Mouse (Mus musculus): Measurements from ENCODE around the gene Dcxr. TPM values are rescaled to one million over a fixed set of nuclear protein-coding genes. Genes with fewer than 3 reads are reported as not detected.
"Not testable (repeated sequence)": the region's sequence is repeated elsewhere in the genome, so short reads cannot be mapped to it uniquely, and the experiment has no call there.

Gene Dcxr
- 1 to 10 TPM; 4.8 to 5.3 TPM for total RNA-seq (2021)
- long read RNA-seq, experiment 1, partial matches to known transcripts = 0 of 4 reads
- long read RNA-seq, experiment 1, other reads (novel, unspliced or antisense) = 0 of 4 reads
- long read RNA-seq, experiment 2, partial matches to known transcripts = 1 of 3 reads
- long read RNA-seq, experiment 2, other reads (novel, unspliced or antisense) = 0 of 3 reads

- peak; percentile 56 to 80 for DNase-seq (ENCODE audit: low spot score in 2 of 2)
Measured at GRCm38 (mm10) chr11:120727169-120727527, at the start of gene Dcxr. Dcxr (minus strand) TSS chr11:120727281.

GRCm38 (mm10) chr11:120775774-120776469, 48.8 kb upstream of the Dcxr start:
- DNase-seq (ENCODE audit: low spot score in 2 of 2) = peak; percentile 96

GRCm38 (mm10) chr11:120773463-120774190, 46.5 kb upstream of the Dcxr start:
- DNase-seq (ENCODE audit: low spot score in 2 of 2) = no peak

- no peak for DNase-seq (ENCODE audit: low spot score in 2 of 2)
Measured at GRCm38 (mm10) chr11:120772749-120773148, 45.7 kb upstream of the Dcxr start.

- DNase-seq (ENCODE audit: low spot score in 2 of 2) = no peak
Measured at GRCm38 (mm10) chr11:120768206-120768605, 41.1 kb upstream of the Dcxr start.

- not testable (repeated sequence) for DNase-seq (ENCODE audit: low spot score in 2 of 2)
Measured at GRCm38 (mm10) chr11:120767023-120767422, 39.9 kb upstream of the Dcxr start.

GRCm38 (mm10) chr11:120763121-120763999, 36.3 kb upstream of the Dcxr start:
- DNase-seq (ENCODE audit: low spot score in 2 of 2) = not testable (repeated sequence)

GRCm38 (mm10) chr11:120762672-120763041, 35.6 kb upstream of the Dcxr start, which contains the start of gene Hmga1b:
Hmga1b (plus strand) TSS chr11:120762794.
- not testable (repeated sequence) for DNase-seq (ENCODE audit: low spot score in 2 of 2)

GRCm38 (mm10) chr11:120761811-120762671, 35.0 kb upstream of the Dcxr start:
- no peak for DNase-seq (ENCODE audit: low spot score in 2 of 2)

GRCm38 (mm10) chr11:120760236-120760635, 33.2 kb upstream of the Dcxr start:
- no peak for DNase-seq (ENCODE audit: low spot score in 2 of 2)

- DNase-seq (ENCODE audit: low spot score in 2 of 2) = no peak
Measured at GRCm38 (mm10) chr11:120751606-120752005, 24.5 kb upstream of the Dcxr start.

GRCm38 (mm10) chr11:120749430-120749829, 22.3 kb upstream of the Dcxr start:
- no peak for DNase-seq (ENCODE audit: low spot score in 2 of 2)

- DNase-seq (ENCODE audit: low spot score in 2 of 2) = no peak
Measured at GRCm38 (mm10) chr11:120747974-120748373, 20.9 kb upstream of the Dcxr start.

- no peak for DNase-seq (ENCODE audit: low spot score in 2 of 2)
Measured at GRCm38 (mm10) chr11:120744121-120744701, 17.1 kb upstream of the Dcxr start.

GRCm38 (mm10) chr11:120740981-120741380, 13.9 kb upstream of the Dcxr start:
- DNase-seq (ENCODE audit: low spot score in 2 of 2) = no peak

GRCm38 (mm10) chr11:120736424-120736823, 9.3 kb upstream of the Dcxr start:
- no peak for DNase-seq (ENCODE audit: low spot score in 2 of 2)

GRCm38 (mm10) chr11:120733521-120733920, 6.4 kb upstream of the Dcxr start:
- no peak for DNase-seq (ENCODE audit: low spot score in 2 of 2)

- DNase-seq (ENCODE audit: low spot score in 2 of 2) = no peak
Measured at GRCm38 (mm10) chr11:120731858-120732680, 5.0 kb upstream of the Dcxr start, which contains the start of gene Cbr2. Cbr2 (minus strand) TSS chr11:120732114.

- DNase-seq (ENCODE audit: low spot score in 2 of 2) = no peak
Measured at GRCm38 (mm10) chr11:120731395-120731794, 4.3 kb upstream of the Dcxr start.

Measured in gastrocnemius, postnatal 4 days (tissue).